Mouse (Mus musculus): ENCODE measurements around the gene Adra2a.

Adra2a gene

GRCm38 (mm10) chr19:54076362-54077349 lies 32.7 kb downstream of the Adra2a start:
- DNase-seq, result no peak

DNA sequence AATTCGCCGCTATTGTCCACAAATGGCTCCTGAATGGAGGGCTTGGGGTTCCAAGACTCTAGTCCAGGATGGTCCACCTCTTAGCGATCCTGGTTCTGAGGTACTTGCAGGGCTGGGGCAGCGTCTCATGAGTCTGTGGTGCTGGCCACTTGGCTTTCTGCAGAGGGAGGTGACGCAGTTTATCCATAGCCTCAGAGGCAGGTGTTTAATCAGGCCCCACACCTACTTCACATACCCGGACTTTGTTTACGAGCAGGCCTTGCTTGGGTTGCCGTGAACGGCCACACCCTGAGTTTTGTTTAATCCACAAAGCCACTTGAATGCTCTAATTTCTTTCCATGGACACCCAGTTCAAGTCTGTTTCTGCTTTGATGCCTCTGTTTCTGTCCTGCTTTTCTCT lies 37.4 kb downstream of the Adra2a start:
- DNase-seq, result no peak

GRCm38 (mm10) chr19:54081716-54082165 lies 37.8 kb downstream of the Adra2a start:
- DNase-seq, result no peak

GRCm38 (mm10) chr19:54087319-54087718 lies 43.4 kb downstream of the Adra2a start:
- DNase-seq, result no peak

DNA sequence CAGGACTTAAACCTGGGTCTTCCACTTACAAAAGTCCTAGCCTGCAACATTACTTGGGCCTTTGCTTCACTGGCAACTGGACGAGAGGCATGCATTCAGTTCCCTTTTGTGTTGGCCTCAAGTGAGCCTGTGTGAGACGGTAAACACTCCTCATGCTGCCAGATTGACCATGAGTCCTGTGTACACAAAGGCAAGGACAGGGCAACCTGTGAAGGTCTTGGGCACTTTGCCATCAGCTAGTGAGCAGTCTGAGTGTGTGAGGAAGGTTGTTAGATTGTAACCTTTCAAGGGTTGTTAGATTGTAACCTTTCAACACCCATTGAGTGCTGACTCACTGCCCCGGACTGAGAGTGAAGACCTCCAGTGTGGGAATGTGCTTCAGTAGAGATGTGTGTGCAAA lies 49.6 kb downstream of the Adra2a start:
- DNase-seq, result peak; percentile 26 to 49

DNA sequence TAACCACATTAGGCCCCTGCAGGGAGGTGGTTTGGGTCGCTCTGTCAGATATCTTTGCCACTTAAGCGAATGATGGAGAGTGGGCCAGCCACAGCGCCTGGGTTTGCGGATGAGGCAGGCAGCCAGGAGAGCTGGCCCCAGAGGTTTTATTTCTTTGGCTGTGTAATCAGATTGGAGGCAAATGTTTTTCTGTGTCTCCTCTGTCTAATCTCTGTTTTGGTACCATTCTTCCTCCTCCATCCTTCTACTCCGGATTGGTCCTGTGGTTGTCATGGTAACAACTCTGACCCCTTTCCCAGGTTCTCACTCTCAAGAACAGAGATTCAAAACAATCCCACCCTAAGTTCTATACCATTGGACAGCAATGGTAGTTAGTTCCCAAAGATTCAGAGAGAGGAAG lies 51.8 kb downstream of the Adra2a start:
- DNase-seq, result no peak

DNA sequence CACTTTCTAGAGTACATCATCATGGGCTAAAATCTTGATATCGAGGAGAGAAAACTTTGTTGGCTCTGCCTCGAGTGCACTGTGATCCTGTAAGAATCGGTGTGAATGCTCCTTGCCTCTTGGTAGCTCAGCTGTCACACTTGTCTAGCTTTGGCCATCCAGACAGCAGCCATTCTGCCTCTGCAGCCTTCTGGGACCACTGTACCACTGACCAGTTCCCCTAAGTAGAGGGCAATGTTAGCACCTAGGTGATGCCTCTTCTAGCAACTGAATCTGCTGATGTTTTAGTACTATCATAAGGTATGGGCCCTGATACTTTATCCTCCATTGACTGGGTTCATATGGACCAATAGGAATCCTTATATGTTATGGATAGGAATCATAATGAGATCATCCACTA lies 54.4 kb downstream of the Adra2a start:
- DNase-seq, result no peak

Measured in lung, postnatal 4 days (tissue).